10 mouse cellular contexts compared by ENCODE assay signal in the genomic region with DNA sequence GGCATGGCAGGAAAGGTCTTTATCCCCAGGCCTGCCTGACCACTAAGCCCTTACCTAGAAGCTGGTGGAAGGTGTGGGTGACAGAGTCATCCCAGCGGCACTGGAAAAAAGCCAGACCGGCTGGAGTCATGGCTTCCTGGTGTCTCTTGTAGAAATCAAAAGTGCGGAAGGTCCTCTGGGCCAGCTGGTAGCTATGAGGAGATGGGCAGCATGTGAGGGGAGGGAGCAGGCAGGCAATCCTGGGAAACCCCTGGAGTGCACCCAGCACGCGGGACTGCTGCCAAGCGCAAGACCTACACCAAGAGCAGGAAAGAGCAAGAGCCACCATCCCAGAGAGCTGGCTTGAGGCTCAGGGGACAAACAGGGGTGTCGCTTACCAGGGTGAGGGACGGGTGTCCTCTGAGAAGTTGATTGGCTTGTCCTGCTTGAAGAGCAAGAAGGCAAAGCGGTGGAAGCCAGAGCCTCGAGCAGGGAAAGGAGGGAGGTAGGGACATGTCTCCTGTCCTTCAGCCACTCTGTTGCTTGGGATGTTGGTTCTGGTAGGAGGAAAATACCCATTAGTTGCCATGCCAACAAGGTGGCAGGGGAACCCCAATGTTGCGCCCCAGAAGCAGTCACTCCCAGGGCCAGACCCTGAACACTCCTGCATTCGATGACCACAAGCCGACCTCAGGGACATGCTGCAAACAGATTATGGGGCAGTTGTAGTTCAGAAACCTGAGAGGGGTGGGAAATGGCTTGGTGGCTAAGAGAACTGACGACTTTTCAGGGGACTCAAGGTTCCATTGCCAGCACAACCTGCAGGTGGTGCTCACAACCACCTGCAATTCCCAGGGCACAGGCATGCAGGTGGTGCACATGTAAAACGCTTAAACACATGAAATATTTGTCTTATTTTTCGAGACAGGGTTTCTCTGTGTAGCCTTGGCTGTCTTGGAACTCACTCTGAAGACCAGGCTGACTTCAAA. TPM values are rescaled to one million over a fixed set of nuclear protein-coding genes. Genes with fewer than 3 reads are reported as not detected.
DNase-seq lines count a peak whose midpoint lies in the region; ATAC-seq and TF ChIP-seq lines count a peak whose summit lies in the region.
"Had no signal": no experiment of that assay in that cellular context is flagged by ENCODE, and none has a peak within 500 bp of the region (broad histone marks: within the 10 kb centered on the region; RNA-seq: fewer than 3 reads in every experiment).

No protein-coding gene starts in this region.

- TF ChIP-seq CTCF in heart, adult 2 months (IDR thresholded peaks at IDR 0.05) = peak; percentile 8; the same call in 1 of the 2 replicates
- no peak for TF ChIP-seq CTCF in spleen, adult 2 months (IDR thresholded peaks at IDR 0.05; ENCODE audit: extremely low read depth, insufficient read depth, insufficient read length, insufficient replicate concordance)
- peak; percentile 60 for TF ChIP-seq CTCF in liver, embryonic 14.5 days (IDR thresholded peaks at IDR 0.05; ENCODE audit: low read depth)

- no peak for TF ChIP-seq POLR2A in heart, adult 2 months (IDR thresholded peaks at IDR 0.05; ENCODE audit: insufficient read depth, low read depth, low read length)
- TF ChIP-seq POLR2A in spleen, adult 2 months (IDR thresholded peaks at IDR 0.05; ENCODE audit: low read depth, low read length) = no peak

- H3K9ac ChIP-seq in heart, adult 2 months (ENCODE audit: low read depth, low read length) = no peak overlapping the region
- H3K9ac ChIP-seq in liver, embryonic 14.5 days (replicated peaks) = no peak overlapping the region
- H3K9ac ChIP-seq in midbrain, embryonic 11.5 days (ENCODE audit: low read length) = no peak overlapping the region

- no peaks in the 10 kb centered on the region for H3K79me2 ChIP-seq in heart, adult 2 months (replicated peaks; ENCODE audit: control insufficient read depth, insufficient read depth, low read length)

- no peak overlapping the region for H3K4me2 ChIP-seq in liver, embryonic 14.5 days (ENCODE audit: low read depth)
- H3K4me2 ChIP-seq in midbrain, embryonic 11.5 days = no peak overlapping the region

- intact Hi-C loops in heart, adult 2 months (cut with DNase I) = loop anchor here (10.0 kb wide), 1 partner anchor 198 kb away; a partner anchor contains a TSS

- H3K4me3 ChIP-seq in heart, adult 2 months = no peak overlapping the region
- H3K4me3 ChIP-seq in spleen, adult 2 months (ENCODE audit: extremely low read depth, insufficient read depth, insufficient read length) = no peak overlapping the region
- no peak overlapping the region for H3K4me3 ChIP-seq in liver, embryonic 14.5 days (ENCODE audit: insufficient read depth in 1 of 2, low read depth in 2 of 2, low read length in 2 of 2)
- H3K4me3 ChIP-seq in midbrain, embryonic 11.5 days (ENCODE audit: low read depth, low read length) = no peak overlapping the region
- H3K4me3 ChIP-seq: myocyte had no signal

- H3K36me3 ChIP-seq in heart, adult 2 months (ENCODE audit: control insufficient read depth, insufficient read depth, low read length) = no peaks in the 10 kb centered on the region
- H3K36me3 ChIP-seq in spleen, adult 2 months (ENCODE audit: control insufficient read depth, insufficient read depth, low read length) = peaks cover 4% of the 10 kb centered on the region
- no peaks in the 10 kb centered on the region for H3K36me3 ChIP-seq in liver, embryonic 14.5 days (replicated peaks; ENCODE audit: control insufficient read depth, insufficient read depth, low read depth)
- H3K36me3 ChIP-seq in midbrain, embryonic 11.5 days (ENCODE audit: control insufficient read depth, insufficient read depth, low read length) = peaks cover 10% of the 10 kb centered on the region; the same call in 1 of the 2 replicates

- WGBS in heart, adult 2 months = 71% methylated on average over 16 of the region's 16 CpGs
- WGBS in spleen, adult 2 months = 75% methylated on average over 16 of the region's 16 CpGs
- 77% methylated on average over 16 of the region's 16 CpGs for WGBS in liver, embryonic 14.5 days (ENCODE audit: insufficient replicate concordance)
- WGBS in midbrain, embryonic 11.5 days = 88% methylated on average over 16 of the region's 16 CpGs

- DNase-seq in heart, adult 2 months = peak; percentile 51 to 54
- DNase-seq in heart, adult 9 months (ENCODE audit: low spot score in 2 of 2) = no peak
- no peak for DNase-seq in spleen, adult 2 months (ENCODE audit: low read depth in 1 of 2, low spot score in 2 of 2)
- DNase-seq in spleen, adult 12 weeks (ENCODE audit: low spot score) = no peak
- peak; percentile 38 for DNase-seq in cerebellum, adult 8-10 months
- DNase-seq in liver, embryonic 14.5 days (ENCODE audit: low read depth in 3 of 3, low spot score in 3 of 3) = no peak
- DNase-seq in midbrain, embryonic 11.5 days (ENCODE audit: low spot score, missing footprints) = no peak
- DNase-seq in layer of hippocampus, adult 9-10 months (ENCODE audit: low spot score) = no peak
- DNase-seq: left cerebral cortex, postnatal 4 days had no signal

- no peak for ATAC-seq in liver, embryonic 14.5 days (ENCODE audit: insufficient read depth)
- ATAC-seq in midbrain, embryonic 11.5 days (ENCODE audit: low FRiP score) = no peak

- peaks cover 12% of the 10 kb centered on the region for H3K4me1 ChIP-seq in heart, adult 2 months (ENCODE audit: control insufficient read depth, insufficient read depth, low read length)
- H3K4me1 ChIP-seq in spleen, adult 2 months (ENCODE audit: control insufficient read depth, insufficient read depth, insufficient read length) = peaks cover 7% of the 10 kb centered on the region; the same call in 1 of the 2 replicates
- H3K4me1 ChIP-seq in liver, embryonic 14.5 days (replicated peaks; ENCODE audit: control insufficient read depth in 2 of 2, insufficient read depth in 2 of 2, low read length in 1 of 2) = peaks cover under 1 to 8% of the 10 kb centered on the region in 2 experiments; a peak in 2 of 4 replicates
- peaks cover 12% of the 10 kb centered on the region for H3K4me1 ChIP-seq in midbrain, embryonic 11.5 days (ENCODE audit: control insufficient read depth, insufficient read depth, low read length)

- H3K27ac ChIP-seq in heart, adult 2 months = no peak overlapping the region
- H3K27ac ChIP-seq in spleen, adult 2 months (ENCODE audit: insufficient read depth, low read length) = peak overlapping the region; percentile 30; the same call in 1 of the 2 replicates
- H3K27ac ChIP-seq in liver, embryonic 14.5 days = no peak overlapping the region
- H3K27ac ChIP-seq in midbrain, embryonic 11.5 days (ENCODE audit: low read depth, low read length) = no peak overlapping the region

- TF ChIP-seq EP300 in heart, adult 2 months (IDR thresholded peaks at IDR 0.05; ENCODE audit: insufficient read depth, low read depth, low read length) = no peak
- no peak for TF ChIP-seq EP300 in liver, embryonic 14.5 days (IDR thresholded peaks at IDR 0.05; ENCODE audit: low read depth)

- H3K27me3 ChIP-seq in heart, adult 2 months (ENCODE audit: control insufficient read depth, insufficient read depth, low read length) = no peaks in the 10 kb centered on the region
- no peaks in the 10 kb centered on the region for H3K27me3 ChIP-seq in spleen, adult 2 months (ENCODE audit: control insufficient read depth, insufficient read depth, low read length)
- H3K27me3 ChIP-seq in liver, embryonic 14.5 days (ENCODE audit: control insufficient read depth, insufficient read depth, low read length) = no peaks in the 10 kb centered on the region
- no peaks in the 10 kb centered on the region for H3K27me3 ChIP-seq in midbrain, embryonic 11.5 days (ENCODE audit: control insufficient read depth, insufficient read depth, low read length)

- H3K9me3 ChIP-seq in liver, embryonic 14.5 days (ENCODE audit: control insufficient read depth, low read length) = no peaks in the 10 kb centered on the region
- no peaks in the 10 kb centered on the region for H3K9me3 ChIP-seq in midbrain, embryonic 11.5 days (ENCODE audit: control insufficient read depth, low read length)

RNA-seq across cellular contexts. Expression of a gene that starts 1.7 kb away (rescaled TPM):
- 1 to 10 TPM; 6.1 to 8.6 TPM for total RNA-seq in heart, adult 2 months (2021)
- 8.8 and 10.8 TPM in 2 replicates for polyA plus RNA-seq in heart, adult 2 months (2012; rRNA removed)
- polyA plus RNA-seq in spleen, adult 2 months (2012; rRNA removed) = 23.7 and 26.0 TPM in 2 replicates
- polyA plus RNA-seq in liver, embryonic 14.5 days (2012; rRNA removed) = 1.4 and 1.5 TPM in 2 replicates
- polyA plus RNA-seq in liver, embryonic 14.5 days (2014; fragmentation: Nextera tagmentation; extraction: Ambion mirVana) = 0.83 and 0.97 TPM in 2 replicates
- polyA plus RNA-seq in midbrain, embryonic 11.5 days (2014; fragmentation: Nextera tagmentation; extraction: Ambion mirVana) = 1.3 TPM in 2 replicates

RNA-seq across cellular contexts. Expression of a gene that starts 5.6 kb away (rescaled TPM):
- total RNA-seq in heart, adult 2 months (2021) = 10 to 100 TPM; 23.1 to 28.2 TPM
- polyA plus RNA-seq in heart, adult 2 months (2012; rRNA removed) = 23.7 and 29.5 TPM in 2 replicates
- 19.4 and 26.1 TPM in 2 replicates for polyA plus RNA-seq in spleen, adult 2 months (2012; rRNA removed)
- 1.8 and 2.0 TPM in 2 replicates for polyA plus RNA-seq in liver, embryonic 14.5 days (2012; rRNA removed)
- 2.2 and 3.2 TPM in 2 replicates for polyA plus RNA-seq in liver, embryonic 14.5 days (2014; fragmentation: Nextera tagmentation; extraction: Ambion mirVana)
- polyA plus RNA-seq in midbrain, embryonic 11.5 days (2014; fragmentation: Nextera tagmentation; extraction: Ambion mirVana) = 2.7 TPM in 2 replicates

RNA-seq across cellular contexts. Expression of a gene that starts 6.0 kb away (rescaled TPM):
- 10 to 100 TPM; 56.8 to 59.7 TPM for total RNA-seq in heart, adult 2 months (2021)
- polyA plus RNA-seq in heart, adult 2 months (2012; rRNA removed) = 42.1 and 55.5 TPM in 2 replicates
- polyA plus RNA-seq in spleen, adult 2 months (2012; rRNA removed) = 37.3 and 40.3 TPM in 2 replicates
- polyA plus RNA-seq in liver, embryonic 14.5 days (2012; rRNA removed) = 17.5 and 24.8 TPM in 2 replicates
- 39.5 and 49.2 TPM in 2 replicates for polyA plus RNA-seq in liver, embryonic 14.5 days (2014; fragmentation: Nextera tagmentation; extraction: Ambion mirVana)
- 96.3 and 97.0 TPM in 2 replicates for polyA plus RNA-seq in midbrain, embryonic 11.5 days (2014; fragmentation: Nextera tagmentation; extraction: Ambion mirVana)

RNA-seq across cellular contexts. Expression of a gene that starts 35.3 kb away (rescaled TPM):
- 10 to 100 TPM; 14.8 to 15.0 TPM for total RNA-seq in heart, adult 2 months (2021)
- polyA plus RNA-seq in heart, adult 2 months (2012; rRNA removed) = 11.8 and 17.6 TPM in 2 replicates
- 13.3 and 14.0 TPM in 2 replicates for polyA plus RNA-seq in spleen, adult 2 months (2012; rRNA removed)
- 5.8 and 8.7 TPM in 2 replicates for polyA plus RNA-seq in liver, embryonic 14.5 days (2012; rRNA removed)
- polyA plus RNA-seq in liver, embryonic 14.5 days (2014; fragmentation: Nextera tagmentation; extraction: Ambion mirVana) = 3.1 and 3.5 TPM in 2 replicates
- 28.7 and 30.1 TPM in 2 replicates for polyA plus RNA-seq in midbrain, embryonic 11.5 days (2014; fragmentation: Nextera tagmentation; extraction: Ambion mirVana)

RNA-seq across cellular contexts. Expression of a gene that starts 45.9 kb away (rescaled TPM):
- 100 to 1,000 TPM in 1 of 2 experiments, 10 to 100 TPM in 1; 91.0 to 108 TPM for total RNA-seq in heart, adult 2 months (2021)
- polyA plus RNA-seq in heart, adult 2 months (2012; rRNA removed) = 151 and 176 TPM in 2 replicates
- polyA plus RNA-seq in spleen, adult 2 months (2012; rRNA removed) = 135 and 162 TPM in 2 replicates
- polyA plus RNA-seq in liver, embryonic 14.5 days (2012; rRNA removed) = 46.2 and 57.4 TPM in 2 replicates
- 74.5 and 87.6 TPM in 2 replicates for polyA plus RNA-seq in liver, embryonic 14.5 days (2014; fragmentation: Nextera tagmentation; extraction: Ambion mirVana)
- 84.9 and 86.8 TPM in 2 replicates for polyA plus RNA-seq in midbrain, embryonic 11.5 days (2014; fragmentation: Nextera tagmentation; extraction: Ambion mirVana)

Comparison
In these comparisons a context has a peak if more than half of its experiments do, and no peak if none do; other contexts are left out.
1. DNase-seq: peak in heart, adult 2 months (2 of 2) and cerebellum, adult 8-10 months (single experiment); none in heart, adult 9 months (0 of 2), spleen, adult 2 months (0 of 2), spleen, adult 12 weeks (single experiment), liver, embryonic 14.5 days (0 of 3), midbrain, embryonic 11.5 days (single experiment) and layer of hippocampus, adult 9-10 months (single experiment).